Mouse (Mus musculus) erythroblast, embryonic 14.5 days (primary cell): Measurements from ENCODE around the gene Krtdap.

Source experiments
- GATA1 ChIP-seq: IDR thresholded peaks from 2 replicates; pipeline ENCODE4 v1.6.1; 2012; ENCODE audit warnings: low read length, inconsistent platforms, mixed read lengths
- TAL1 ChIP-seq: IDR thresholded peaks from 3 replicates; pipeline ENCODE4 v1.6.1; 2012; ENCODE audit warnings: low read length, inconsistent platforms, mixed read lengths

DNA sequence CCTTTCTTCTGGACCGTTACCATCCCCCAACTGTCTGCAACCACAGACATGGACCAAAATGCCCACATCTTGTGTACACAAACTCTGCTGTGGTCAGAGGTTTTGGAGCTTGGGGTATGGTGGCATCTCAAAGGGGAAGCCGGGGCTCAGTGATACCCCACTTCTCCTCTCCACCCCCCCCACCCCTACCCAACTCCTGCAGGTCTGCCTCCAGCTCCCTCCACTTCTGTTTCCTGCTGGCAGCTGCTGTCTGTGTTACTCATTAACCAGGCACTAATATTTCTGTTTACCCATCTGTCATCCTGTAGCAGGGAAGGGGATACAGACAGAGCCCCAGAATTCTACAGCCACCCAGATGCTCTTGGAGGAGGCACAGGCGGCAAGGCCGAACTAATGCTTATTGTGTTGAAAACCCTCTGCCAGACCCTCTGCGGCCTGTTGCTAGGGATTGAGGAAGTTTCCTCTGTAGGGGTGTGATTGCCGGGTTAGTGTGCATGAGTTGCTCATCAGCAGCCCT is 24.7 kb downstream of the Krtdap start:
- TF ChIP-seq GATA1 (no peak), TAL1 (no peak)
